Mouse (Mus musculus): ENCODE data around the gene Dync1h1.
"Not testable (repeated sequence)": the region's sequence is repeated elsewhere in the genome, so short reads cannot be mapped to it uniquely, and the experiment has no call there.

The Dync1h1 gene

DNA sequence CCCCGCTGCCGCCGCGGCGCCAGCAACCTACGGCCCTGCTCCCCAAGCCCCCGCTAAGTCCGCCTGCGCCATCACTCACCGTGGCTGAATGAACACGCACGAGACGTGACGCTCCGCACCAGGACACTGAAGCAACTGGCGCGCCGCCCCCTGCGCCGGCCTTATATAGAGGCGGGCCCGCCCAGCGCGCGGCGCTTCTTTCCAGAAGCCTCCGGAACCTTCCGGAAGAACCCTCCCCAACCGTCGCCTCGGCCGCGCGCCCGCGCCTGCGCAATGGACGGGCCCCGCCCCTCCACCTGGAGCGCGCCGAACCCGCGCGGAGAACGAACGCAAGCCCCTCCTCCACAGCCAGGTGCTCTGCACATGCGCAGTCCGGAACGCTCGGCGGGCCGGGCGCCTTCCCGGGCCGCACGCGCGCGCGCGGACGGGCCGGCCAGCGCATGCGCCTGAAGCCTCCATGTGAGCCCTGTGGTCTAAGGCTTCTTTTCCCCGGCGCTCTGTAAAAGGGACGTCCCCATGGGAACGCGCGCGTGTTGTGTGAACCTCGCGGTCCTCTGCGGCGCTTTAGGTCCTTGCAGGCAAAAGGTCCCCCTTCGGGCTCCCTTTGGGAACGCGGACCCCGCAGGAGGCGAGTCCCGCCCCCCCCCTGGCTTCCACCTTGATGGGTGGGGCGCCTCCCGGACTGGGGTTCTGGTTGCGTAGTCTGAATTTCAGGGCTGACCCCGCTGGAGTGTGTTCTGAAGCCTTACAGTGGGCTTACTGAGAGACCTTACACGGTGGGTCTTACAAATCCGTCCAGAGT lies 95.1 kb downstream of the Dync1h1 start:
- peak; percentile 99 for DNase-seq (ENCODE audit: low spot score)

DNA sequence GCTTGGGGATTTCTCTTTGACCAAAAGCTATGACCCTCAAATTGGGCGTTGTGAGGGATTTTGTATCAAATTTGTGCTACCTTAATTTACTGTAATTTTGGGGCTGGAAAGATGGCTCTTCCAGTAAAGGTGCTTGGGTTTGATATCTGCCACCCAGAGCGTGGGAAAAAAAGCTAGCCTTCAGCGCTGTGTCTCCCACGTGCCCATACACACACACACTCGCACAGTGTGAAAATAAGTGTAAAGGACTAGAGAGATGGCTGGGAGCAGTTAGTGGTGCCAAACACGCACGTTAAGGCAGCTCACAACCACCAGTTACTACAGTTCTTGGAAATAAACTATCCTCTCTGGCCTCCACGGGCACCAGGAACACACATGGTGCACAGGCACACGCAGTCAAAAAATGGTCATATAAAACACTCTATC lies 95.7 kb downstream of the Dync1h1 start:
- DNase-seq (ENCODE audit: low spot score) = no peak

DNA sequence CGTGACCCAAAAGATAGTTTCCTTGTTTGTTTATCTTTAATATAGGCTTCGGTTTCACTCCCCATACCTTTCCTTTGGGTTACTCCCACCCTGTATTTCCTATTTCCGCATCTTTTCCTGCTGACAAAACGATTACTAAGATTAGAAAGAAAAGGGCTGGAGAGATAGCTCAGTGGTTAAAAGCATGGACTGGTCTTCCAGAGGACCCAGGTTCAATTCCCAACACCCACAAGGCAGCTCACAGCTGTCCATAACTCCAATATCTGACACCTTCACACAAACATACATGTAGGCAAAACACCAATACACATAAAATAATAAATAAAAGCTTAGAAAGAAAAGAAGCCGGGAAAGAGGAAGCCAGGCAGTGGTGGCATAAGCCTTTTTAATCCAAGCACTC lies 96.2 kb downstream of the Dync1h1 start:
- no peak for DNase-seq (ENCODE audit: low spot score)

DNA sequence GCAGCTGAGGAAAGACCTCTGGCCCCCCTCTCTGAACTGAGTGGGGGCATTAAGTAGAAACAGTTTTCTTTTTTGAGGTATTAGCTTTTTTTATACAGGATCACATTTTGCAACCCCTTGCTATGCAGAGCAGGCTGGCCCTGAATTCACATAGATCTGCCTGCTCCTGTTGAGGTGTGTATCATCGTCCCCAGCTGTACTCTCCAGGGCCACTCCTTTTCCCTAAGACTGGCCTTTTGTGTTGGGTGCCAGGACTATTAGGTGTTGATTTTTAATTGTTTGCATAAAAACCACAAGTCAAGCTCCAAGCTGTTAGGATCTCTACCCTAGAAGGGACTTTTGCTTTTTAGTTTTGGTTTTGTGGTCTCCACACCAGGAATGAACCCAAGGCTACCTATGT lies 96.8 kb downstream of the Dync1h1 start:
- DNase-seq (ENCODE audit: low spot score) = no peak

DNA sequence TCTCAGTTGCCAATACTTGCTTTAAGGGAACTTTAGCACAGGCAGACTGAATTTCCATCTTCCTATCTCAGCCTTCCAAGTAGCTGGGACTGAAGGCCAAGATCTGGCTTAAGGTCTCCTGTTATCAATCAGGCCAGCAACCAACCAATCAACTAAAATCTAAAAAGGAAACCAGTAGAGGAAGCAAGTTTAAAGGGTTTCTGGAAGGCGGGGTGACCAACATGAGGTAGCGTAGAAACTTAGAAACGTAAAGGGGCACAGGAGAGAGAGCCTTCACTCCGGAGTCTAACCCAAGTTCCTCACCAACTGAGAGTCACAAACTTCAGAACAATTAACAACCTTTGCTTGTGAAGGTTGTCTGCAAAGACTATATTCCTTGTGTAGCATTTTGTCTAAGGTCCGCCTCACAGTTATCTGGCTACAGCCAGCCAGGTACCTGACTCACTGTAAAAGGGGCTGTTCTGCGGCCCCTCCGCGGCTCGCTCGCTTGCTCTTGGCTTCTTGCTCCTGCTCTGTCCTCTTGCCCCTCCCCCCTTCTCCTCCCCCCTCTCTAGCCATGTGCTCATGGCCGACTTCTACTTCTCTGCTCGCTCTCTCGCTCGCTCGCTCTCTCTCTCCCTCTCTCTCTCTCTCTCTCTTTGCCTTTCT lies 97.4 kb downstream of the Dync1h1 start:
- DNase-seq (ENCODE audit: low spot score) = no peak

DNA sequence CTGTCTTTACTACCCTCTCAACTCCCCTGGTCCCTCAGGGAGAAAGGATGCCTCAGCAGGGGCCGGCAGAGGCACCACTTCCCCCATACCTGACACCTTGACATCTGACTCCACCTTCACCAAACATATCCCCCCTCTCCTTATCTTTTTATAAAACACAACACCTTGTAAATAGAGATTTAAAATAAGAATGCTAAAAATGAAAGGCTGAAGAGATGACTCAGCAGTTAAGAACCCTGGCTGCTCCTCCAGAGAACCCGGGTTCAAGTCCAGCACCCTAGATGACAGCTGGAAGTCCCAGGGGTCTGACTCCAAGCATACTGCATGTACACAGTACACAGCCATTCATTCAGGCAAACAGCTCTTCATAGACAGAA lies 97.9 kb downstream of the Dync1h1 start:
- DNase-seq (ENCODE audit: low spot score) = no peak

DNA sequence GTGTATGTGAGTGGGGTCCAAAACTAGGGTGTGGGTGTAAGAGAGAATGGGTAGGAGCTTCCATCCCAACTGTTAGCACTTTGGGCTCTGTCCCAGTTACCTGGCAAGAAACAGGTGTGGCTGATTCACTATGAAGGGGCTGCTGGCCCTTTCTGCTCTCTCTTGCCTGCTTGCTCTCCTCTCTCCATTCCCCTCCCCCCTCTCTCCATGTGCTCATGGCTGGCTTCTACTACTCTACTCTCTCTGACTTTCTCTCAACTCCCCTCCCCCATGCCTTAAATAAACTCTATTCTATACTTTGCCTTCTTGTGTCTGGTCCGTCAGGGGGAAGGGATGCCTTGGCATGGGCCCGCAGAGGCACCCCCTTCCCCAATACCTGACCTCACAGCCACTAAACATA lies 99.5 kb downstream of the Dync1h1 start:
- DNase-seq (ENCODE audit: low spot score) = no peak

DNA sequence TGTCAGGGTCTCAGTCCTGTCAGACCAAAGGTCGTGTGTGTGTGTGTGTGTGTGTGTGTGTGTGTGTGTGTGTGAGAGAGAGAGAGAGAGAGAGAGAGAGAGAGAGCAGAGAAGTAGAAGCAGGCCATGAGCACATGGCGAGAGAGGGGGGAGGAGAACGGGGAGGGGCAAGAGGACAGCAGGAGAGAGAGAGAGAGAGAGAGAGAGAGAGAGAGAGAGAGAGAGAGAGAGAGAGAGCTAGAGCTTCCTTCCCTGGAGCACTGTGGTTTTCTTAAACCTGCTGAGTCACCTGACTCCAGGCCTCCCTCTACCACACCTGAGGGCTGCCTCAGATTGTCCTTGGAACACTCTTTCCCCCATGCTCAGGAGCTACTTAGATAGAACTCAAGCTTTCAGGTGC lies 100.1 kb downstream of the Dync1h1 start:
- not testable (repeated sequence) for DNase-seq (ENCODE audit: low spot score)

DNA sequence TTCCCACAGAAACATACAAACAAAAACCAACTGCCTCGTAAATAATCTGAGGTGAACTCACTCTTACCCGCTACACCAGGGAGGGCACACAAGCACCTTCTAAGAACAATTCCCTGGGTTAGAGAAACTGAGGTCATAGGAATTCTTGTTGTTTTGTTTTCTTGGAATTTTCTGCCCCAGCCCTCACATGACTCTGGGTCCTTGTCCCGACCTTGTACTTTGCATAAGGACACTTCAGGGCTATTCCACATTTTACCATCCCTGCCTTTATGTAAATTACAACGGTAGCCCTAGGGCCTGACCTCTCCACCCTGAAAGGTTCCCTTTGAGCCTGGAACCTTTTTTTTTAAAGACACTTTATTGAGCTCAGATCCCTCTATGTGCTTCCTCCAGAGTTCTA lies 101.3 kb downstream of the Dync1h1 start, which contains the start of gene Hsp90aa1:
TSS of gene Hsp90aa1 (minus strand) at position 173 of the 400 bp plus-strand sequence.
- no peak for DNase-seq (ENCODE audit: low spot score)

DNA sequence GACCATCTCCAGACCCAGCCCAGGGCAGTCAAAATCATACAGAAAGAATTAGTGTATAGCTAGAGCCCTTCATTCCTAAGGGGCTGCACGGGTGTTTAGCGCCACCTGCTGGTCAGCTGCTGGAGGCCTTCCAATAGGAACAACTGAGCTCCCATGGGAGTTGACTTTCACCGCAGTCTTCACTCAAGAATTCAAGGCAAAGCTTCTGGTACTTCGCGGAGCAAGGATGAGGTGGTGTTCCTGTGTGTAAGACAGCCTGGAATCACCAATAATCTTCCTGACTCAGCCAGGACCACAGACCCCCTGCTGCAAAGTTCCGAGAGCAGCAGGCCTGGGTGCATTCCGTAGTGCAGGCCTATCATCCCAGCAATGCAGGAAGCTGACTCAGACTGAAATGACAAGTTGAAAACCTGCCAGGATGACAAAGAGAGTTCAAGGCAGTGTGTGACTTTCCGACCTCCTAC lies 101.8 kb downstream of the Dync1h1 start:
- DNase-seq (ENCODE audit: low spot score) = peak; percentile 64

DNA sequence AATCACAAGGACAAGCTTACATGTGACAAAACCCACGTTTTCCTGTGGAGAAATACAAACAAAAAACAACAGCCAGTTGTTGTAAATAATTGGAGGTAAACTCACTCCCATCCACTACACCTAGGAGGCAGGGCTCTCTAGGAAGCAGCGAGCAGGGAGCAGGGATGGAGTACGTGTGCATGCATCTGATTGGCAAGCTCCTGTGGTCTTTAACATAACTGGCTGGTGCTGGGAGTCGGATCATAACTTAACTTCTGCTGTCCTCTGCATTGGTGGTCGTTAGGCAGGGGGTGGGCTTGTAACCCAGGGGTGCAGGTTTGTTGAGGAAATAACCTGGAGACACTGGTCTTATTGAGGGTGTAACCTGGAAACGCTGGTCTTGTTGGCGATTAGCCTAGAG lies 102.4 kb downstream of the Dync1h1 start:
- no peak for DNase-seq (ENCODE audit: low spot score)

DNA sequence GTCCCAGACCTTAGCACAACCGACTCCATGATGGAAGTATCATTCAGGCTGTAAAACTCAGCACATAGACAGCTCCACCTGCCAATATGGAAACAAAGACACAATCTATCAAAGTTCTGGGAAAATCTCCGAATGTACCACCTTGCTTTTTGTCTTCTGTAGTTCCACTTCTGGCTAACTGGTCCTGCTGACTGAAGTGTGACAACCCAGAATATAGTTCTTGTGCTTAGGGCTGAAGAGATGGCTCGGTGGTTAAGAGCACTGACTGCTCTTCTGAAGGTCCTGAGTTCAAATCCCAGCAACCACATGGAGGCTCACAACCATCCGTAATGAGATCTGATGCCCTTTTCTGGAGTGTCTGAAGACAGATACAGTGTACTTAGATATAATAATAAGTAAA lies 104.2 kb downstream of the Dync1h1 start:
- DNase-seq (ENCODE audit: low spot score) = not testable (repeated sequence)

DNA sequence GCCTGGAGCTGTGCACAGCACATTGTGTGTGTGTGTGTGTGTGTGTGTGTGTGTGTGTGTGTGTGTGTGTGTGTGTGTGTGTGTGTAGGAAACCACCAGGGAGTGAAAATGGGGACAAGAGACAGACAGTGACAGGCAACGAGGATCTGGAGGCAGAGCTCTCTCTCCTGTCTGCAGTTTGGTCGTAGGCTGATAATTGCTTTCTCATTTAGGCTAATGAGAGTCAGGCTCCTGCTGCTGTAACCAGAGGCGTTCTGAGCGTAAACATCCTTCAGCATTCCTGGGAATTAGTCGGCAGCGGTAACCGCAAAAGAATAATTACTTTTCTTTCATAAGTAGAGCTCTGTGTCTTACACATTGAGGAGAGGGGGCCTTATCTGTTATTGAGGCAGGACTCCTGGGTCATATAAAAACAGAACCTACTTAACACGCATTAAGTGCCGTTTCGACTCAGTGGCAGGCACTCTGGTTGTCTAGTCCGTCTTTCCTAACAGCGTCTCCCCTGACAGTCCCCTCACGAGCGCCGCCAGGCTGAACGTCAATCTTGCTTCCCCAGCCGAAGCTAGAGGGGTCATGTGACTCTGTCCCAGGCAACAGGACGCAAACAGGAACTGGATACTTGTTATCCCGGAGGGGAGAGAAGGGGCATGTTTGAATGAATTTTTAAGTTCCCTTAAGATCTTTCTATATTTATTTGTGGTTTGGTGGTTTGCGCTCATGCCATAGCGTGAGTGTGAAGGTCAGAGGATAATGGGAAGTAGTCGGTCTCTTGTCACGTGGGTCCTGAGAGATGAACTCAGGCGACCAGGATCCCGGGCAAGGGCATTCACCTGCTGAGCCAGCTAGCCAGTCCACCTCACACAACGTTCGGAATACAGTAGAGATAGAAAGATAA lies 105.3 kb downstream of the Dync1h1 start:
- DNase-seq (ENCODE audit: low spot score) = peak; percentile 22

DNA sequence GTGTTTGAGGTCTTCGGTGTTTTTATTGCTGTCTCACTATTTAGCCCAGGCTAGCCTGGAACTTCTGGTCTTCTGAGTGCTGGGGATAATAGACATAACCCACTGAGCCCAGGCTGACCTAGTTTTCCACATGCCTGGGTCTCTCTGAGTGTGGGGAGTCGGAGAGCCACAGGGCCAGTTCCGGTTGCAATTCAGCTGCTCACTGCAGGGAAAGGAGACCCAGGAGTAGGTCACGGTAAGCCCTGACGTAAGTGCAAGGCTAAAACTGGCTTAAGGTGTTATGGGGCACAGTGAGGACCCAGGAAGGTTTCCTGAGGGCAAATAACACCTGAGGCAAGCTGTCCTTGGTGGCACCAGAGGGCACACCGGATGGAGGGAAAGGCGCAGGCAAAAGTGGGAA lies 106.2 kb downstream of the Dync1h1 start:
- DNase-seq (ENCODE audit: low spot score) = no peak

DNA sequence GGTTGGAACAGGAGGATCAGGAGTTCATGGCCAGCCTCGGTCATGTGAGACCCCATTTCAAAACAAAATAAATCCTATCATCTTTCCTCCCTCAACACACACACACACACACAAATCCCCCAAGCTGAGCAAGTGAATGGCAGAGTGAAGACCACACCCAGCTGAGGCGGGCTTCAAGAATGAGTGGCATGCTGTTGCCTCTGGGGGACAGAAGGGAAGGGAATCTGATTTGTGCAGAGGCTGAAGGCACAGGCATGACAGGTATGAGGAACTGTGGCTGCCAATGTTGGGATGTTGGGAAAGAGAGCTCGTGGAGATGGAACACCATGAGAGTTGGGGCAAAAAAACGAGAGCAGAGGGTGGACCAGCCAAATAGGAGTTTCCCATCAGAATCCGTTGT lies 110.0 kb downstream of the Dync1h1 start:
- no peak for DNase-seq (ENCODE audit: low spot score)

DNA sequence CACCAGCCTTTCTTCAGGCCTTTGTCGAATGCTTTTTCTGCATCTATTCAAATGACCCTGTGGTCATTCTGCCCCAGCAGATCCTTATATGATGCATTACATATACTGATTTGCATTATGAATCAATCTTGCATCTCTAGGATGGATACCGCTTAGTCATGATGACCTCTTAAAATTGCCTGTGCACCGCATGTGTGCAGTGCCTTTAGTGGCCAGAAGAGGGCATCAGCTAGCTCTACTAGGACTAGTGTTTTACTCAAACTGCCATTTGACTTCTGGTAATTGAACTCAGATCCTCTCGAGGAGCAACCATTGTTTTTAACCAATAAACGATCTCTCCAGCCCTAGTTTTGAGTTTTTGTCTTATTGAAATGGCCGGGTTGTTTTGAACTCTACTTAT lies 112.5 kb downstream of the Dync1h1 start:
- no peak for DNase-seq (ENCODE audit: low spot score)

DNA sequence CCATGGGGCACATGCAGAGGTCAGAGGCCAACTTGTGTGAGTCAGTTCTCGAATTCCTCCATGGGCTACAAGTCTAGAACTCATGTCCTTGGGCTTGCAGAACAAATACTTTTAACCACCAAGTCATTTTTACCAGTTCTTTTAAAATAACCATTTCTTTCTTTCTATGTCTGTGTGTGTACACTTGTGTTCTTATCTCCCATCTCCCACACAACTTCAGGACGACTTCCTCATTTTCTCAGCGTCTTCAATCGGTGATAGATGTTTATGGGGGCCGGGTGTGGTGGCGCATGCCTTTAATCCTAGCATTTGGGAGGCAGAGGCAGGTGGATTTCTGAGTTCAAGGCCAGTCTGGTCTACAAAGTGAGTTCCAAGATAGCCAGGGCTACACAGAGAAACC lies 113.0 kb downstream of the Dync1h1 start:
- DNase-seq (ENCODE audit: low spot score) = no peak

DNA sequence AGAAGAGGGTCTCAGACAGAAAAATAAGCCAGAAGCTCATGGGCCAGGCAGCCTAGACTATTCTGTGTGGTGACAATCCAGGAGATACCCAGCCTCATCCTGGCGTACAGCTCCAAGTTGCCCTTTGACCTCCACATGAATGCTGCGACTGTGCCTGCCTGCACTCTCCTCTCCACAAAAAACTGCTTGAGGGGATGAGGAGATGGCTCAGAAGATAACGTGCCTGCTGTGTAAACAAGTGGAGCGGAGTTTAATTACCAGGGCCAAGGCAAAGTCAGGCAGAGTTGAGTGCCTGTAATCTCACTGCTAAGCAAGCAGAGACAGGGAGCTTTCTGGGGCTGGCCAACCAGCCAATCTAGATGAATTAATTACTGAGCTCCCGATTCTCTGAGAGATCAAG lies 114.8 kb downstream of the Dync1h1 start:
- no peak for DNase-seq (ENCODE audit: low spot score)
